Mouse (Mus musculus) yolk sac, embryonic 10.5 days (tissue): ENCODE results near the gene Arhgap29.

Experiments used
- DNase-seq: peaks from one replicate; pipeline ENCODE4 v3.0.0-alpha.2; 2017; ENCODE audit warnings: low spot score

Arhgap29 gene

GRCm38 (mm10) chr3:121945957-121946356 is 6.4 kb upstream of the Arhgap29 start:
- DNase-seq: no peak

DNA sequence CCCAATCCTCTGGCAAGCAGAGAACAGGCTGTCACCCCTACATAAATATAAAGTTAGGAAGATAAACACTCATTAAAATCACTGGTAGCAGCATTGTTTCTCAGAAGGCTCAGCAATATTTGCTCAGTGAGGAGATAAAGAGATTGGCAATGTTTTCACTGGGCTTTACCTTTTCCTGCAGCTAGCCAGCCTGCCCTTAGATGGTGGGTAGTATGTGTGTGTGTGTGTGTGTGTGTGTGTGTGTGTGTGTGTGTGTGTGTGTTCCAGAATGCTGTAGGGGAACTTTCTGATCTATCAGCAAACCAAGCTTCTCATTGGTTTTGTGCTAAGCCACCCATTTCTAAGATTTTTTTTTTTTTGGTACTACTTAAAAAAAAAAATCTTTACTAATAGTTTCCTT is 5.6 kb upstream of the Arhgap29 start:
- DNase-seq: no peak

DNA sequence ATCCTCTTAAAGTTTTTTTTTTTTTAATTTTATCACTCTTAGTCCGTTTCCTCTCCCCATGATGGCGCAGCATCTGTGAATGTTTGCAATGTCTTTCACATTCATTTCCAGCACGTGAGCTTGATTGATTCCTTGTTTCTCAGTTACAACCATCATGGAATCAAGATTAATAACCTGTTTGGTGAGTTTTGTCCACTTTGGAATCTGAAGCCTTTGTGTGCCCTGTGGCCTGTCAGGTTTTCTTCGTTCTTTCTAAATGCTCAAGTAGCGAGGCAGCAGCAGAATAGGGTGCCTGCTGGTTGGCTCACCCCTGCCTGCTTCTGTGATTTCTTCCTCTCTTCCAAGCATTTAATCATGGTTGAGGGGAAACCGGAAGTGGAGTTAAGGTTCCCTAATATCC is 2.2 kb upstream of the Arhgap29 start:
- no peak for DNase-seq

DNA sequence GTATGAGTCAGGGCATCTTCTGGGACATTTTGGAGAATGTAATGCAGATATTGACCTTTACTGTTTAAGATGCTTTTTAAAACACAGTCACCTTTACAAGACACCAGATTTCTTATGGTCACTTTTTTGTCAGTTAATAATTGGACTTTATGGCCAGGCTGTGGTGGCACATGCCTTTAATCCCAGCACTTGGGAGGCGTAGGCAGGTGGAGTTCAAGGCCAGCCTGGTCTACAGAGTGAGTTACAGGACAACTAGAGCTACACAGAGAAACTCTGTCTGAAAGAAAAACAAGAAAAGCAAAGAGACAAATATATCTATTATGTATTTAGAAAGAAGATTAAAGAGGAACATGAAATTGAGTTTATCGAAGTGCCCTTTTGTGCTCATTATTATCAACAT is 1.2 kb upstream of the Arhgap29 start:
- DNase-seq: no peak

DNA sequence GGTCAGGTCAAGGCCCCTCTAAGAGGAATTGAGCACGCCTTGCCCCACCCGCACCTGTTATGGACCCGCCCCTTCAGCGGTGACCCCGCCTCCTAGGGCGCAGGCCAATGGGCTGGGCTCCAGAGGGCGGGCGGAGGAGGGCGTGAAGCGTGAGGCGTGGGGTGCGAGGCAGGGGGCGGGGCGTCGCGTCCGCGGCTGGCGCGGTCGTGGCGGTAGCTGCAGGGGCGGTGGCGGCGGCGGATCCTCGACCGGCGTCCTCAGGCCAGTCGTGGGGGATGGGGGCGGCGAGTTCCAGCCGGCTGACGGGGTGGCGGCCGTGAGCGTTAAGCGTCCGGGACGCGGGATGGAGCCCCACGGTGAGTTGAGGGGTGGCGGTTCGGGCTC is 700 bp downstream of the Arhgap29 start:
- DNase-seq: peak; percentile 89

DNA sequence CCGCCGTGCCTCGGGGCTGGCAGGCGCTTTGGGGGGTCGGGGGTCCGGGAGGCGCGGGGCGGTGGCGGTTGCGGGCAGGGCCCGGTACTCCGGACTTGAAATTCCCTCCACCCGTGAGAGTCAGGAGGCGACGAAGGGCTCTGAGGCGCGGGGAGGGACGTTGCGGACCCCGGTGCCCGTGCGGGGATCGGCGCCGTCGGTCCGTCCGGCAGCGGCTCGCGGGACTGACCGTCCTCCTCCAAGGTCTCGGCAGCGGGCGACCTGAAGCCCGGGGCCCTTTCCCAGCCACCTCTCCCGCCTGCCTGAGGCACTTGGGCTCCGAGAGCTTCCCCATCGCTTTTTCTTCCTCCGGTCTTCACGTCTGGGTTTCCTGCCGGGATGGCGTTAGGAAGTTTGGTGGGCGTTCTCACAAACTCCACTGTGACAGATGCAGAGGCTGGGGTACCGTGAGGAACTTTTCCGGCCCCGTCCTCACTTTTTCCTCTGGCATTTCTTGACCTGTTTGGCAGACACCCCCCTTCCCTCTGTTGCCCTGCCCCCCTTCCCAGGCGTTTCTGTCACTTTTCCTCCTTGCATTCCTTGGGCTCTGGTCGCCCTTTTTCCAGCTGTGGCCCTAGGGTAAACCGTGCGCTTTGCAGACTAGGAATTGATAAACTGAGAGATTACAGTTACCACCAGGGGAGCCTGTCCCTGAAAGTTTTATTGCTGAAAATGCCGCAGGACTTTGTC is 1.3 kb downstream of the Arhgap29 start:
- DNase-seq: peak; percentile 54

- DNase-seq: no peak
Observed at GRCm38 (mm10) chr3:121954421-121954820, 2.1 kb downstream of the Arhgap29 start.

DNA sequence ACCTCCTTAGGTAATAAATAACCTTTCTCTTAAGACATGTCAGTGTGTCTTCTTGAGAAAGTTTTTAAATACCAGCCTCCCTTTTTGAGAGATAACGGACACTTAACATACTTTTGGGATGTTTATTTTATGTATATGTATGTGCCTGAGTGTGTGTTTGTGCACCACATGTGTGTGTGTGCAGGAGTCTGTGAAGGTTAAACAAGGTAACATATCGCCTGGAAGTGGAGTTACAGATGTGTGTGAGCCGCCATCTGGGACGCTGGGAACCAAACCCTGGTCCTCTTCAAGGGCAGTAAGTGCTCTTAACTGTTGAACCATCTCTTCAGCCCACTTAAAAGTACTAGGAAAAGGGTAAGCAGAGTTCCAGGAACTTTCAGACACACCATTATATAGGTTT is 3.2 kb downstream of the Arhgap29 start:
- no peak for DNase-seq

GRCm38 (mm10) chr3:121956789-121957188 is 4.4 kb downstream of the Arhgap29 start:
- DNase-seq: no peak

- DNase-seq: no peak
Observed at GRCm38 (mm10) chr3:121957606-121958344, 5.4 kb downstream of the Arhgap29 start.

DNA sequence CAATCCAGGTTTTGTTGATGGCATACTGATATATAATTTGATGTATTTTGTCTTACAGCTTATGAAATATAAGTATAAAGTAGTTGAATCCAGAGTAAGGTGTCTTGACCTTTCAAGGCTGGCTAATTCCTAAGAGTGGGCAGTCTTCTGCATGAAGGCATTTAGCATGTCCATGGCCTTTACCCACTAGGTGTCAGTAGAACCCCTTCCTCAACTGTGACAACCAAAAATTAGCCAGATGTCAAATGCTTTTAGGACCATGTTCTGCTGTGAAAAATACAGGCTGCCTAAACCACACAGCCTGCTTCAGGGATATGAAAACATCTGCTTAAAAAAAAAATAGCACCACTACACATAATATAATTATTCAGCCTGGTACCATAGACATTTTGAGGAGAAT is 11.8 kb downstream of the Arhgap29 start:
- peak; percentile 71 for DNase-seq

- DNase-seq: peak; percentile 95
Observed at GRCm38 (mm10) chr3:121967681-121968476, 15.5 kb downstream of the Arhgap29 start.

GRCm38 (mm10) chr3:121968621-121969020 is 16.3 kb downstream of the Arhgap29 start:
- peak; percentile 35 for DNase-seq

DNA sequence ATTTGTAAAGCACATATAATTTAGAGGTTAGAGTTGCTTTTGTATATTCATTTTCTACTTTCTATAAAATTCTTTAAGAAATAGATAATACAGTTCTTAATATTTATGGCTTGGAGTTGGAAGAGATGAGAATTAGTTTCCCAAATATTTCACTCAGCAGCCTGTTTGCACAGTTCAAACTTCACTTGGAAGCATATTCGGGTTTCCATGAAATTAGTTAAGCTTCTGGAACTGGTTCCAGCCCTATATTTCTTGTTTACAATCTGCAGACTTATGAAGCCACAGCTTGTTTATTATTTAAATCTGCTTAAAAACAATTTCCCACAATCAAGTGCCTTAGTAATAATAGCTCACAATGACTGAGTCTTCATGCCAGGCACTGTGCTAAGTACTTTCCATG is 17.1 kb downstream of the Arhgap29 start:
- no peak for DNase-seq

- DNase-seq: no peak
Observed at GRCm38 (mm10) chr3:121973761-121974160, 21.4 kb downstream of the Arhgap29 start.

- no peak for DNase-seq
Observed at GRCm38 (mm10) chr3:121975381-121975780, 23.0 kb downstream of the Arhgap29 start.

GRCm38 (mm10) chr3:121981306-121981705 is 29.0 kb downstream of the Arhgap29 start:
- no peak for DNase-seq

- DNase-seq: no peak
Observed at GRCm38 (mm10) chr3:121982450-121982849, 30.1 kb downstream of the Arhgap29 start.

- DNase-seq: no peak
Observed at GRCm38 (mm10) chr3:121995125-121995524, 42.8 kb downstream of the Arhgap29 start.

GRCm38 (mm10) chr3:121999934-122000333 is 47.6 kb downstream of the Arhgap29 start:
- peak; percentile 36 for DNase-seq

GRCm38 (mm10) chr3:122001568-122001967 is 49.2 kb downstream of the Arhgap29 start:
- no peak for DNase-seq

DNA sequence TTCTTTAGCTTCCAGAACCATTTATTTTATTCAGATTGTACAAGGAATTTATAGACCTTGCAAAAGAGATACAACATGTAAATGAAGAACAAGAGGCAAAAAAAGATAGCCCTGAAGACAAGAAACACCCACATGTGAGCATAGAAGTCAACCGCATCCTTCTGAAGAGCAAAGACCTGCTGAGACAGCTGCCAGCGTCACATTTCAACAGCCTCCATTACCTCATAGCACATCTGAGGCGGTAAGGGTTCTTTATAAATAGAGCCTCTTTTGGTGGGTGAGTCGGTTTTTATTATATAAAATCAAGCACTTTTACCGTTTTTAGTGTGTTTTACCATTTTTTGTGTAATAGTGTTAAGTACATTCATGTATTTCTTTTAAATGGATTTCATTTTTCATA is 57.5 kb downstream of the Arhgap29 start:
- DNase-seq: no peak

DNA sequence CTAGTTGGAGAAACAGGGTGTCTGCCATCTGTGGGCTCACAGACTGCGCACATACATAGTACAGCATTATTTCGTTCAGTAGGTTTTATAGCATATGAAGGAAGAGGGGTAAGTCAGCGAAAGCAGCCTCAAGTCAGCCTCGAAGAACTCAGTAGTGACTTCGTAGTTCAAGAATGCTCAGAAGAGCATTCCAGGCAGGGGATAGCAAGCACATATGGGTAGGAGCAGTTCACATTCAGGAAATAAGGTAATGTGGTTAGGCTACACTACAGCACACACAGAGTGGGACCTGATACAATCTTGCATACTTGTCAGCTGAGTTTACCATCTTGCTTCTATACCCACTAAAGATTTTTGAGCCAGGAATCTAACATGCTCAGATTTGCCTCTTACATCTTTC is 58.0 kb downstream of the Arhgap29 start:
- no peak for DNase-seq
